Mouse (Mus musculus) A20 (cell line): ENCODE results near the gene Tmem121b.

Experiments
- DNase-seq: peaks from one replicate; pipeline ENCODE4 v3.0.0-alpha.2; 2011; ENCODE audit warnings: low read depth, low spot score

Gene Tmem121b

DNA sequence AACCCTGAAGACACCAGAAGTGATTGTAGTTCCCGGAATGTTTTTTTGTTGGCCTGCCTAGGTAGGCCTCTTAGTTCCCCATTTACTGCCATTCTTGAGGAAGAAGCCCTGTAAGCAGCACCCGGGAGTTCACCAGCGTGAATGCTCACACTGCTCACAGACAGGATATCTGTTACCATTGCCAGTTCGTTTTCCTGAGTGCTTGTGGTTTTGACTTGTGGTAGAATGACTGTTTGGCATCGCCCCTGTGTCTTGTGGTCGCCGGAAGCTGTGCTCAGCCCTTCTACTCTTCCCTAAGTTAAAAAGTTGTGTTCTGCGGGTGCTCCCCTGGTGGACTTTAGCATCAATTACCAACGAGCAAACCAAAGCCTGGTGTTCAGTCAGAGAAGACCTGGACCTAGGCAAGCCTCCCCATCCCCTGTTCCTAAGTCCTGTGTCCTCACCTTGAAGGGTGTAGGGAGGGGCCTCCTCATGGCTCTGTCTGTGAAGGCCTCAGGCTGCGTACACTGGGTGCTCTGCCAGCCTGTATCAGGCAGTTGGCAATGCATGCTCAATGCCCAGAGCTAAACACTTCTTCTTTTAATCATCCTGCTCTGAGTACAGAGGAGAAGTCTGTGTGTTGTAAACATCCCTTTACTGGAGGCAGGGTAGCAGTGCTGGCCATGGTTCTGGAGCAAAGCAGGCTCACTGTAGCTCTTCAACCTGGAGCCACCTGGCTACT, 26.8 kb downstream of the Tmem121b start:
- DNase-seq, result peak; percentile 79

GRCm38 (mm10) chr6:120465393-120465792, 28.2 kb downstream of the Tmem121b start:
- DNase-seq, result no peak

GRCm38 (mm10) chr6:120464406-120464939, 29.1 kb downstream of the Tmem121b start:
- peak; percentile 37 for DNase-seq

- peak; percentile 75 for DNase-seq
Observed at GRCm38 (mm10) chr6:120463884-120464283, 29.7 kb downstream of the Tmem121b start.

DNA sequence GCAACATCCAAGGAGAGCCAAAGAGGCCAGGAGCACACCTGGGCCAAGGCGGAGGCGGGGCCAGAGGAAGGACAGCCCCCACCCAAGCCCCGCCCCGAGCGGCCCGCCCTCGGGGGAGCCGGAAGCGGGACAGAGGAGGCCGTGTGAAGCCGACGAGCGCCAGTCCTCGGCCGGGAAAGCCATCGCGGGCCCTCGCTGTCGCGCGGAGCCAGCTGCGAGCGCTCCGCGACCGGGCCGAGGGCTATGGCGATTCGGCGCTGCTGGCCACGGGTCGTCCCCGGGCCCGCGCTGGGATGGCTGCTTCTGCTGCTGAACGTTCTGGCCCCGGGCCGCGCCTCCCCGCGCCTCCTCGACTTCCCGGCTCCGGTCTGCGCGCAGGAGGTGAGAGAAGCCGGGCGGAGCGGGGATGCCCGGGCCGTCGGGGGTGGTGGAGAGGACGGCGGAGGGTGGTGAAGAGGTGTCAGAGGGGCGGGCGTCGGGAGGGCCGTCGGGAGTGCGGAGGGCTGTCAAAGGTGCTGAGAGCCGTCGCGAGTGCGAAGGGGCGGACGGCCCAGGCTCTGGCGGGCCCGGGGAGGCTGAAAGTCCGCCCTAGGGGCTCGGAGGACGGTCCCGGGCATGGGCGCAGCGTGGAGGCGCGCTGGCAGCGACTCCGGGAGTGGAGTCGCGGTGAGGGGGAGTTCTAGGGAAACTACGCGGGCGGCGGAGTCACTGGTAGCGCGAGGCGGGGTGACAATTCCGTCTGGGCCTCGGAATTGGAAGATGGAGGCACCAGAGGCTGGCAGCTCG, 30.3 kb downstream of the Tmem121b start, which contains the start of gene Il17ra:
Il17ra (plus strand) TSS at position 162 of the 786 bp plus-strand sequence.
- peak; percentile 89 for DNase-seq

DNA sequence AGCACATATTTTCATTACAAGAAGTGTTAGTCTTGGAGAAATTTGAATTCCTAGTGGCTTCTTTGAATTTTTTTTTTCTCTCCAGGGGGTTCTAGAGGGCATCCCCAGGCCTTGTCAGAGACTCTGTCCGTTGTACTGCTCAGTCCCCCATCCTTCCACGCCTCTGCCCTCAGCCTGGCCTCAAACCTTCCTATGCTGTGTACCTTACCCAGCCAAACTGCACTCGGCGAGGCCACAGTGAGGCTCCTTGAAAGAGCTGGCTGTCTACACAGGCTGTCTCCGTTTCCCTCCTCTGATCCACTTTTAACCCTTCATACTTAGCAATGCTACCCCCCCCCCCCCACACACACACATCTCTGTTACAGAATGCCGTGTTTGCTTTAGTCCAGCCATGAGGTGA, 31.4 kb downstream of the Tmem121b start:
- DNase-seq, result no peak

DNA sequence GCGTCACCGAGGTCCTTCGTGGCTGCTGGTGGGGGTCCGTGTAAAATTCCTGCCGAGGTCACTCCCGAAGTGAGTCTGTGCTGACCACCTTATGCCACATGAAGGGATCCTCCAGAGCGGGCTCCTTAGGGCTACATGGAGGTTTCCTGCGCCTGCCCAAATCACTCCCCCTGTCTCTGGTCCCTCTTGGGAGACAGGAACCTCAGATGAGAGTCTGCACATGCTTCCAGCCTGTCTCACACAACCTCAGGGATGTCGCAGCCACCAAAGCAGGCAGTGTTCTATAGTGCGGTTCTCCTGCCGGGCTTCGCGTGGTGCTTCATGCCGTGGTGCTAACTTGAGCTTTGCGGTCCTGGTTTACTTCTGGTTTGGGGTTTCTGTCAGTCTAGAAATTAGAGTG, 32.4 kb downstream of the Tmem121b start:
- DNase-seq, result no peak

DNA sequence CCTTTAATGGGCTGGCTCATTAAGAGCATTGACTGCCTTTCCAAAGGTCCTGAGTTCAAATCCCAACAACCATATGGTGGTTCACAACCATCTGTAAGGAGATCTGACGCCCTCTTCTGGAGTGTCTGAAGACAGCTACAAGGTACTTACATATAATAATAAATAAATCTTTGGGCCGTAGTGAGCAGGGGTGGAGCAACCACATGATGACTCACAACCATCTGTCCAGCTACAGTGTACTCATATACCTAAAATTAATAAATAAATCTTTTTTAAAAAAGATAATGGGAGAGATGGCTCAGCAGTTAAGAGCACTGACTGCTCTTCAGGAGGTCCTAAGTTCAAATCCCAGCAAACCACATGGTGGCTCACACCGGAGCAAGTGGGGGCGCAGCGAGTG, 35.9 kb downstream of the Tmem121b start:
- no peak for DNase-seq

DNA sequence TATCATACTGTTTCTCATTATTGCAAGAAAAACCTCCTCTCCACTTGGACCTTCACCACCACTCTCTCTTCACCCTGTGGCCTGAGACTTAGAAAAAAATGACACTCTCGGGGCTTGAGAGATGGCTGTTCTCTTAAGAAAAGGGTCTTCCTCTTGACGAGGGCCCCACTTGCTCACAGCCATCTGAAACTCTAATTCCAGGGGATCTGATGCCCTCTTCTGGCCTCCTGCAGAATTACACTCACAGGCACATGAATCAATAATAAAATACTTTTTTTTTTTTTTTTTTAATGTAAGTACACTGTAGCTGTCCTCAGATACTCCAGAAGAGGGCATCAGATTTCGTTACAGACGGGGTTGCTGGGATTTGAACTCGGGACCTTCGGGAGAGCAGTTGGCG, 36.5 kb downstream of the Tmem121b start:
- DNase-seq, result peak; percentile 70

- DNase-seq, result no peak
Observed at GRCm38 (mm10) chr6:120454627-120455077, 39.0 kb downstream of the Tmem121b start.

GRCm38 (mm10) chr6:120453556-120453955, 40.1 kb downstream of the Tmem121b start:
- DNase-seq, result no peak

DNA sequence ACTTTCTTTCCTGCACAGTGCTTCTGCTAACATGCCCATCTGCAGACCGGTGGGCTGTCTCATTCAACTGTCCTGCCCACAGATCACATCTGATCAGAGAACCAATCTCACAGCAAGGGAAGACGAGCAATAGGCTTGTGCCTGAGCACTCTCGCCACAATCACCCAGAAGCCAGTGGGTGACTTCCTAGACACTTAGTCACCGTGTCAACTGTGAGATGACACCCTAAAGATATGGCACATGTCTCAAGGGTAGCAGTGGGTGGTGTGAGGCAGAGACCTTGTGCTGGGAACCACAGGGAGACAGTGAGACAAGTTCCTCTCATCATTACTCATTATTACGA, 40.5 kb downstream of the Tmem121b start:
- no peak for DNase-seq

GRCm38 (mm10) chr6:120452384-120453102, 41.1 kb downstream of the Tmem121b start:
- DNase-seq, result peak; percentile 56

- no peak for DNase-seq
Observed at GRCm38 (mm10) chr6:120450208-120450607, 43.4 kb downstream of the Tmem121b start.

GRCm38 (mm10) chr6:120443363-120444355, 49.9 kb downstream of the Tmem121b start:
- DNase-seq, result no peak

DNA sequence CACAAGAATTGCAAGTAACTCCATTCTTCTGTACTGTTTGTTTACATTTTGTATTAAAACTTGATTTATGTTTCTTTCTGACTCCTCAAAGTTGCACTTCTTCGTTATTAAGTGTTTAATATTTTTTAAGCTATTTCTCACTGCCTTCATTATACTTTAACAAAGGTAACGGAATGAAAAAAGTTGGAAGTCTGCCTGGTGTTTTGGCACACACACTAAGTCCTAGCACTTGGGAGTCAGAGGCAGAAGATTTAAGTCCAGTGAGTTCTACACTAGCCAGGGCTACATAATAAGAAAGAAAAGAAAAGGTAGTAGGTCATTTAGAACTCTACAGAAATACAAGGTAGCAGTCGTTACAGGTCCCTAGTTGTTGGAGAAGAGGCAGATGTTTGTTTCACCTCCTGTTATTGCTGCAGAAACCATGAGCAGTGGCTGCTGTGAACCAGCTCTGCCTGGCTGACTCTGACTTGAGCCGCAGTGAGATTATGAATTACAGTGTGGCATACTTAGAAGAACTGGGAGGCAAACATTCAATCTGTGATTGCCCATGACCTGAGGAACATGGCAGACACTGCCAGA, 51.3 kb downstream of the Tmem121b start:
- DNase-seq, result no peak
